Mouse (Mus musculus) stomach, postnatal 0 days (tissue): Measurements from ENCODE around the gene Fbln1.
A peak's percentile ranks its signal among the peaks of the same experiment; 100 is the strongest.

ENCODE experiments used
- CTCF ChIP-seq: IDR thresholded peaks from 2 replicates; pipeline ENCODE4 v1.5.1; 2016; ENCODE audit warnings: antibody characterized with exemption, low read depth, mild to moderate bottlenecking, moderate library complexity
- EP300 ChIP-seq: optimal IDR thresholded peaks from 2 replicates; pipeline ENCODE3; 2016; ENCODE audit warnings: antibody characterized with exemption

- TF ChIP-seq CTCF (peak; percentile 88), EP300 (no peak)
These were observed 61.1 kb downstream of the Fbln1 start for GRCm38 (mm10) chr15:85266729-85267434.
